Mouse (Mus musculus) lung, postnatal 25 days (tissue): ENCODE results near the gene Olfr115.

Source experiments
- DNase-seq: peaks from one replicate; pipeline ENCODE4 v3.0.0; 2022; ENCODE audit warnings: low spot score

Olfr115 gene

DNA sequence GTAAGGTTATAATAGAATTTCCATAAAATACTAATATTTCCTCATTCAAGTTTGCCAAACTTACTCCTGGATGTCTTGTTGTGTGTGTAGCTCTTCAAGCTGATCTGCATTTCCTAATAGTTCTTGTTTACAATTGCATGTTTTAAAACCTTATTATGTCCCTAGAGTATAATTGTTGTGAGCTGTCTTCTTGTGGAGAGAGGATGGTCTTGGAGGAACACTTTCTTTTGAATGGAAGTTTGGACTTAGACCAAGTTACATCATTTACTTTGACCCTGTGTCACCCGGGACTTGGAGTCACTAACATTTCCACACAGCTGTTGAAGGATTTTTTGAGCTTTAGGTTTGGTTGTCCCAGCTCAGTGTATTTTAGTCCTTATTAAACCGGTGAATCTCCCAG lies at the start of gene Olfr115, which contains the start of gene Olfr116:
Gene Olfr115, minus strand, starts transcription at position 101 of the 400 bp plus-strand sequence.
Gene Olfr116, minus strand, starts transcription at position 191 of the 400 bp plus-strand sequence.
- no peak for DNase-seq

DNA sequence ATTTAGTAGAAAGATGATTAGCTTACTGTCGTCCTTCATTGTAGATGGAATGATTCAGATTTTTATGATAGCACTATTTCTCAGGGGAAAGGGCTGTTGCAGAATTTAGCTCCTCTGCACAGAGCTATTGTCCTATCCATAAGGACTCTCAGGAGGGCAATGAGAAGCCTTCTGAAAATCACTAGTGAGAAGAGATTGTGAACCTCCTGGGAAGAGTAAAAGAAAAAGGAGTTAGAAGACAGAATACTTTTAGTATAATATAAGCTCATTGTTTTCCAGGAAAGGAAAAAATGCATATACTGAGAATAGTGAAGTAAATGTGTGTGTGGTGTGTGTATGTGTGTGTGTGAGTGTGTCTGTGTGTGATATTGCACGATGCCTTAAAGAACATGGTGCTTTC lies 39.8 kb upstream of the Olfr115 start, which contains the start of gene Olfr118:
Gene Olfr118, plus strand, starts transcription at position 301 of the 400 bp plus-strand sequence.
- no peak for DNase-seq

DNA sequence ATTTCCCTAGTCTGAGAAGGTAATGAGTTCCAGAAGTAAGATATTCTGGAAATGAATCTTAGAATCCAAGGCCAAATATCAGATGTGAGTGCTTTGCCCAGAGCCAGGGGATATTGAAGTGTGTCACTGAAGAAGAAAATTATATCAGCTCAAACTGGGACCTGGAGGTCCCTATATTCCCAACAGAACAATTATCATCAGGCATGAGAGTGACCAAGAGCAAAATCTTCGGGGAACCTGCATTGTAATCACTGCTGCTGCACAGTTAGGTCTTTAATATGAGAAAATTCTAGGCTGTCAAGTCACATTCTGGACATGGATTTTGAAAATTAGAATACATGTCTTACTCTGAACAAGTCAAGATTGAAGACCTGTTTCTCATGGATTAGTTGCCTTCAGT lies 36.8 kb upstream of the Olfr115 start, which contains the start of gene Olfr117:
Gene Olfr117, minus strand, starts transcription at position 101 of the 400 bp plus-strand sequence.
- DNase-seq = no peak

DNA sequence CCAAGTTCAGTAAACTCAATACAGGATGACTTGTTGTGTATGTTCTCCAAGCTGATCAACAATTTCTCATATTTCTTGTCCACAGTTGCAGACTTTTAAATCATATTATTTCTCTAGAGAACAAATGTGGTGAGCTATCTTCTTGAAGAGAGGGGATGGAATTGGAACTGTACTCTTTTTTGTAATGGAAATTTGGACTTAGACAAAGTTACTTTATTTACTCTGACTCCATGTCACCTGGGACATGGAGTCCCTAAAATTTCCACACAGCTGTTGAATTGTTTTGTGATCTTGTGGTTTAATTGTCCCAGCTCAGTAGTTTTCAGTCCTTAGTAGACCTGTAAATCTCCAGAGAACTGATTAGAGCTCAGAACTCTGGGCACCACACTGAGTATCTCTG lies 34.3 kb downstream of the Olfr115 start, which contains the start of gene Olfr114:
Gene Olfr114, minus strand, starts transcription at position 101 of the 400 bp plus-strand sequence.
- DNase-seq = no peak

DNA sequence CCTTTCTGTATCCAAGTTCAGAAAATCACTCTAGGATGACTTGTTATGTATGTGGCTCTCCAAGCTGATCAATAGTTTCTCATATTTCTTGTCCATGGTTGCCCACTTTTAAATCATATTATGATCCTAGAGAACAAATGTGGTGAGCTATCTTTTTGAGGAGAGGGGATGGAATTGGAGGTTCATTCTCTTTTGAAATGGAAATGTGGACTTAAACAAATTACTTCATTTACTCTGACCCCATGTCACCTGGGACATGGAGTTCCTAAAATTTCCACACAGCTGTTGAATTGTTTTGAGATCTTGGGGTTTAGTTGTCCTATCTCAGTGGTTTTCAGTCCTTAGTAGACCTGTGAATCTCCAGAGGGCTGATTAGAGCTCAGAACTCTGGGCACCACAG lies 49.3 kb downstream of the Olfr115 start, which contains the start of gene Olfr113:
Gene Olfr113, minus strand, starts transcription at position 101 of the 400 bp plus-strand sequence.
- DNase-seq = no peak

DNA sequence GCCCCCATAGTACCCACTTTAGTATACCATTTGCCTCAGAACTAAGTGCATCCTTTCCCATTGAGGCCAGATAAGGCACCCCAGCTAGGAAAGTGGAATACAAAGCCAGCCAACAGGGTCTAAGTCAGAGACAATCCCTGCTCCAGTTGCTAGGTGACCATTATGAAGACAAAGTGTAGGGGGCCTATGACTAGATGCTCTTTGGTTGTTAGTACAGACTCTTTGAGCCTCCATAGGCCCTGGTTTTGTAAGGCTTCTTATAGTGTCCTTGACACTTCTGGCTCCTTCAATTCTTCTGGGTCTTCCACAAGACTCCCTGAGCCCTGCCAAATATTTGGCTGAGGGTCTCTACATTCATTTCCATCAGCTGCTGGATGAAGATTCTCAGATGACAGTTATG lies 57.6 kb downstream of the Olfr115 start, which contains the start of gene Olfr112:
Gene Olfr112, minus strand, starts transcription at position 101 of the 400 bp plus-strand sequence.
- no peak for DNase-seq
